Mouse (Mus musculus): ENCODE results near the gene Slc25a11.

GRCm38 (mm10) chr11:70625473-70625872 is 21.8 kb downstream of the Slc25a11 start:
- TF ChIP-seq CTCF (IDR thresholded peaks at IDR 0.05; ENCODE audit: control insufficient read depth, insufficient read depth, insufficient read length): peak; percentile 21
- no peak for TF ChIP-seq USF1 (IDR thresholded peaks at IDR 0.05; ENCODE audit: low read depth)
- TF ChIP-seq MAX (IDR thresholded peaks at IDR 0.05): peak; percentile 87
- TF ChIP-seq MYOD1 (IDR thresholded peaks at IDR 0.05; ENCODE audit: control insufficient read depth, insufficient read length, low read depth): no peak
- TF ChIP-seq FOSL1 (IDR thresholded peaks at IDR 0.05; ENCODE audit: insufficient read depth, low read length, poor library complexity, severe bottlenecking): no peak
- no peak for TF ChIP-seq CEBPB (IDR thresholded peaks at IDR 0.05; ENCODE audit: low read depth)
